Mouse (Mus musculus) C2C12 (cell line): ENCODE measurements around the gene Ier5l. TPM values are rescaled to one million over a fixed set of nuclear protein-coding genes. Genes with fewer than 3 reads are reported as not detected.

ENCODE experiments used
- H3K27me3 ChIP-seq: one replicate; pipeline ENCODE4 v1.6.1; 2011; ENCODE audit not compliant: control insufficient read depth, insufficient read depth, insufficient read length
- H3K36me3 ChIP-seq: one replicate; pipeline ENCODE4 v1.6.1; 2011; ENCODE audit not compliant: control insufficient read depth, insufficient read depth
- H3K4me3 ChIP-seq: one replicate; pipeline ENCODE4 v1.5.1; 2011; ENCODE audit warnings: mild to moderate bottlenecking, control low read depth; ENCODE audit not compliant: poor library complexity, insufficient read depth, severe bottlenecking
- H3K79me2 ChIP-seq: one replicate; pipeline ENCODE4 v1.6.1; 2011; ENCODE audit not compliant: control insufficient read depth, insufficient read depth
- H3K79me3 ChIP-seq: one replicate; pipeline ENCODE4 v1.6.1; 2011; ENCODE audit warnings: low read depth, control low read depth
- H3ac ChIP-seq: one replicate; pipeline ENCODE3; 2011; ENCODE audit warnings: low read depth; ENCODE audit not compliant: control insufficient read depth, insufficient read length
- CEBPB ChIP-seq: IDR thresholded peaks from one replicate; pipeline ENCODE4 v1.6.1; 2011; ENCODE audit warnings: low read depth, mild to moderate bottlenecking, control low read depth, moderate library complexity
- CTCF ChIP-seq: IDR thresholded peaks from one replicate; pipeline ENCODE4 v1.5.1; 2011; ENCODE audit not compliant: control insufficient read depth, insufficient read depth, insufficient read length
- FOSL1 ChIP-seq: IDR thresholded peaks from one replicate; pipeline ENCODE4 v1.8.0; 2011; ENCODE audit warnings: mild to moderate bottlenecking, low read length; ENCODE audit not compliant: poor library complexity, insufficient read depth, severe bottlenecking
- MAX ChIP-seq: IDR thresholded peaks from one replicate; pipeline ENCODE4 v1.6.1; 2011; ENCODE audit warnings: mild to moderate bottlenecking, control low read depth
- MYOD1 ChIP-seq: IDR thresholded peaks from one replicate; pipeline ENCODE4 v1.6.1; 2011; ENCODE audit warnings: low read depth; ENCODE audit not compliant: control insufficient read depth, insufficient read length
- MYOG ChIP-seq: IDR thresholded peaks from one replicate; pipeline ENCODE4 v1.6.1; 2011; ENCODE audit not compliant: control insufficient read depth, insufficient read length; ENCODE audit errors: extremely low read depth
- USF1 ChIP-seq: IDR thresholded peaks from one replicate; pipeline ENCODE4 v1.6.1; 2011; ENCODE audit warnings: low read depth, mild to moderate bottlenecking, control low read depth, moderate library complexity
- polyA plus RNA-seq: library from polyadenylated mRNA; unstranded; fragments of >200 nt; fragmentation: generic; extraction: Trizol; gene quantifications from one replicate; pipeline ENCODE4 v1.2.1, GENCODE M21; 2012; ENCODE audit warnings: missing spikeins

Ier5l gene
- polyA plus RNA-seq, 1 experiment = 61.4 TPM

GRCm38 (mm10) chr2:30471051-30471450 is 3.0 kb downstream of the Ier5l start:
- TF ChIP-seq MAX (no peak), FOSL1 (no peak), CEBPB (no peak), USF1 (no peak), MYOD1 (no peak), MYOG (no peak), CTCF (no peak)
- H3K36me3 ChIP-seq = no peaks in the 10 kb centered on the region
- H3K4me3 ChIP-seq = peak overlapping the region; percentile 15
- H3K27me3 ChIP-seq = no peaks in the 10 kb centered on the region
- H3ac ChIP-seq = peak overlapping the region; percentile 58
- H3K79me2 ChIP-seq = peaks cover 34% of the 10 kb centered on the region
- H3K79me3 ChIP-seq = peaks cover 14% of the 10 kb centered on the region

GRCm38 (mm10) chr2:30470143-30470946 is 3.7 kb downstream of the Ier5l start:
- peaks cover 34% of the 10 kb centered on the region for H3K79me2 ChIP-seq
- H3K27me3 ChIP-seq = no peaks in the 10 kb centered on the region
- peak overlapping the region; percentile 76 for H3ac ChIP-seq
- H3K79me3 ChIP-seq = peaks cover 14% of the 10 kb centered on the region
- H3K36me3 ChIP-seq = no peaks in the 10 kb centered on the region
- peak overlapping the region; percentile 48 for H3K4me3 ChIP-seq
- no peak for TF ChIP-seq CEBPB
- no peak for TF ChIP-seq USF1
- no peak for TF ChIP-seq MYOD1
- TF ChIP-seq MYOG = no peak
- no peak for TF ChIP-seq FOSL1
- TF ChIP-seq MAX = no peak
- TF ChIP-seq CTCF = no peak

DNA sequence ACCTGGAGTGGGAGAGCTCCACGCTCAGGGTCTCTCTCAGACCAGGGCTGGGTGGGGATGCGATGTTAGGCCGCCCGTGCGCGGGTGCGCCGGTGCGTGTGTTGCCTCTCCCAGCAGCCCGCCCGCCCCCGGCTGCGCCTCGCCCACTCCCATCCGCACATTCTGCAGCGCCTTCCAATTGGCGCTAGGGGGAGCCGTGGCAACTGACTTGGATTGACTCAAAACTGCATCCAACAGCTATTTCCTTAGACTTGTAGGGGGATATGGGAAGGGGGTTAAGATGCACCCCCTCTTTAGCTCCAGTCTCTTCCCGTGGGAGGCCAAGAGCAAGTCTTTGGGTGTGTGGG is 4.2 kb downstream of the Ier5l start:
- Histone ChIP-seq H3K36me3 (no peaks in the 10 kb centered on the region), H3K4me3 (peak overlapping the region; percentile 48), H3K79me2 (peaks cover 34% of the 10 kb centered on the region), H3K27me3 (no peaks in the 10 kb centered on the region), H3K79me3 (peaks cover 15% of the 10 kb centered on the region), H3ac (peak overlapping the region; percentile 76)
- TF ChIP-seq CTCF (peak; percentile 79), MAX (no peak)

GRCm38 (mm10) chr2:30469009-30469408 is 5.0 kb downstream of the Ier5l start:
- H3ac ChIP-seq = no peak overlapping the region
- no peak overlapping the region for H3K4me3 ChIP-seq
- peaks cover 15% of the 10 kb centered on the region for H3K79me3 ChIP-seq
- no peaks in the 10 kb centered on the region for H3K36me3 ChIP-seq
- H3K27me3 ChIP-seq = no peaks in the 10 kb centered on the region
- H3K79me2 ChIP-seq = peaks cover 33% of the 10 kb centered on the region
- no peak for TF ChIP-seq USF1
- TF ChIP-seq MYOG = no peak
- TF ChIP-seq CEBPB = no peak
- no peak for TF ChIP-seq MYOD1
- TF ChIP-seq MAX = no peak
- TF ChIP-seq CTCF = no peak
- TF ChIP-seq FOSL1 = no peak

DNA sequence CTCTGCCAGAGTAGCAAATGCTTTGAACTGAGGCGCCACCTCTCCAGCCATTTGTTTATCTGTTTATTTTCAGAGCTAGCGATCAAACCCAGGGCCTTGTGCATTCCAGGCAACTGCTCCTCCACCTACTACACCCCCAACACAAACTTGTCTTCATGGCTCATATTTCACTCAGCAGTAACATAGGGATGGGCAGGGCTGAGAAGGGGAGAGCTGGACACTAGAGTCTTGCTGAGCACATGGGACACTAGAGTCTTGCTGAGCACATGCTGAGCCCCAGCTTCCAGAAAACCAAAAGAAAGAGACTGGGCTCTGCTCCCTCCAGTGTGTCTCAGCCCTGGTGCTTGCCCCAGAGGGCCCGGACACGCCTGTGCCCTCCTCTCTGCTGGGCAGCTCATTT is 7.2 kb downstream of the Ier5l start:
- no peak overlapping the region for H3K4me3 ChIP-seq
- TF ChIP-seq CEBPB (no peak), MAX (no peak), CTCF (no peak), USF1 (no peak), FOSL1 (no peak), MYOG (no peak), MYOD1 (no peak)
- peaks cover 1% of the 10 kb centered on the region for H3K79me3 ChIP-seq
- no peaks in the 10 kb centered on the region for H3K36me3 ChIP-seq
- peaks cover 14% of the 10 kb centered on the region for H3K79me2 ChIP-seq
- peak overlapping the region; percentile 48 for H3ac ChIP-seq
- H3K27me3 ChIP-seq = no peaks in the 10 kb centered on the region

DNA sequence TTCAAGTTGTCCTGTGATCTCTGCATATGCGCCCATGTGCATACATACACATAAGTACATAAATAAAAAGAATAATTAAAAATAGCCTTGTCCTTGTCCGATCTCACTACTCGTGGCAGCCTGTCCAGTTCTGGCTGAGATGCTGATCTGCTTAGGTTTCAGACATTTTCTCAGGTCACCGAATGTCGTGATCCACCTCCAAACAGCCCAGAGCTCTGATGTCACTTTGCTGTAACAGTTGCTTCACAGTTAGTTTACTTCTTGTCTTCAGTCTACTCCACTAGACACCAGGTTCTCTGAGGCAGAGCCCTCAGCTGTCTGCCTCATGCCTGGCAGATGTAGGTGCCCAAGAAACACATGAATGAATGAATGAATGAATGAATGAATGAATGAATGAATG is 9.6 kb downstream of the Ier5l start:
- H3K4me3 ChIP-seq = peak overlapping the region; percentile 21
- H3ac ChIP-seq = peak overlapping the region; percentile 51
- no peaks in the 10 kb centered on the region for H3K27me3 ChIP-seq
- no peaks in the 10 kb centered on the region for H3K79me2 ChIP-seq
- no peaks in the 10 kb centered on the region for H3K36me3 ChIP-seq
- TF ChIP-seq MYOG (no peak), USF1 (no peak), FOSL1 (no peak), MAX (no peak), CEBPB (no peak), CTCF (no peak), MYOD1 (no peak)
- peaks cover 1% of the 10 kb centered on the region for H3K79me3 ChIP-seq
